Mouse (Mus musculus): ENCODE data around the gene Dnajc6. TPM values are rescaled to one million over a fixed set of nuclear protein-coding genes. Genes with fewer than 3 reads are reported as not detected.

Dnajc6 gene
- polyA plus RNA-seq, 1 experiment from 2014 or later = 1.2 TPM

DNA sequence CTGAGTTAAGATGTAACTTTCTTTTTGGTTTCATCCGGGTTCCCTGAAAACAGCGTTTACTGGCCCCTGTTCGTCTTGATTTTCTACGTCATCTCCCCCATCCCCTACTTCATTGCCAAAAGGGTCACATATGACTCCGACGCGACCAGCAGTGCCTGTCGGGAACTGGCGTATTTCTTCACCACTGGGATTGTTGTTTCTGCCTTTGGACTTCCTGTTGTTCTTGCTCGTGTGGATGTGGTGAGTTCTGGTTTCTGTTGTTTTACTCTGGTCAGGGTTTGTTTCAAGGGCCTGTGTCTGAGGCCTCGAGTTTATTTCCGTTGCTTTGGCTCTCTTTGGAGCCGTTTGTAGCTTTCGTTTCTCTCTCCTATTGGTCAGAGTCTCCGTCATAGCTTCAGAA lies 159.6 kb downstream of the Dnajc6 start:
- no peaks in the 10 kb centered on the region for H3K4me1 ChIP-seq
- no peak for DNase-seq (ENCODE audit: low spot score)
- H3K27ac ChIP-seq (replicated peaks) = no peak overlapping the region
- no peaks in the 10 kb centered on the region for H3K27me3 ChIP-seq (ENCODE audit: low read depth, poor library complexity, severe bottlenecking)
- no peak overlapping the region for H3K4me3 ChIP-seq
- WGBS = 91% methylated on average over 15 of the region's 15 CpGs
- H3K36me3 ChIP-seq = peaks cover 43% of the 10 kb centered on the region
- no peaks in the 10 kb centered on the region for H3K9me3 ChIP-seq (replicated peaks)

DNA sequence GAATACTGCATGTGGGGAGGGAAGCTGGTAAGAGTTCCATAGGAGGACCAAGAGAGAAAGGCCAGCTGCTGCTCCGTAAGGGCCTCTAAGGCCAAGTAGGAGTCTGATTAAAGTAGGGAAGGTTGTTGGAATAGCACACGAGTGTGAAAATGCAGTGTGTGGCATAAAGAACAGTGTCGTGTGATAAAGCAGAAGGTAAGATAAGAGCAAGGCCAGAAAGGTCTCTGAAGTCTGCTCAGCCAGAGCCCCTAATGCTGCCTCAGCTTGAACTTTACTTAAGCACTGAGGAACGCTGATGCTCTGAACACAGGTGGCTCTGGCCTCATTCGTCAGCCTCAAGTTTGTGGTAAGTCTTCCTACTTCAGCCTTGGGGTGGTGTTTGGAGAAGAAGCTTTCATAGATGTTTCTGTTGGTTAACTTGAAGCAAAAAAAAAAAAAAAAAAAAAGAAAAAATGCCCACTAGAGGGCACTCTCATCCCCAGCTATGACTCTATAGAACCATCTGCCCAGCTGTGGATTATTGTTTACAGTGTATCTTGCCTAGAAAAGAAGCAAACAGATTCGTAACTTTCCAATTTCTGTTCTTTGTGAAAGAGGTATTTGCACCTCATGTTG lies 160.6 kb downstream of the Dnajc6 start:
- no peak for DNase-seq (ENCODE audit: low spot score)
- Histone ChIP-seq H3K4me1 (no peaks in the 10 kb centered on the region), H3K36me3 (peaks cover 53% of the 10 kb centered on the region), H3K27me3 (ENCODE audit: low read depth, poor library complexity, severe bottlenecking) (no peaks in the 10 kb centered on the region), H3K4me3 (no peak overlapping the region), H3K27ac (replicated peaks) (no peak overlapping the region), H3K9me3 (replicated peaks) (no peaks in the 10 kb centered on the region)
- WGBS = 65% methylated on average over 6 of the region's 6 CpGs

DNA sequence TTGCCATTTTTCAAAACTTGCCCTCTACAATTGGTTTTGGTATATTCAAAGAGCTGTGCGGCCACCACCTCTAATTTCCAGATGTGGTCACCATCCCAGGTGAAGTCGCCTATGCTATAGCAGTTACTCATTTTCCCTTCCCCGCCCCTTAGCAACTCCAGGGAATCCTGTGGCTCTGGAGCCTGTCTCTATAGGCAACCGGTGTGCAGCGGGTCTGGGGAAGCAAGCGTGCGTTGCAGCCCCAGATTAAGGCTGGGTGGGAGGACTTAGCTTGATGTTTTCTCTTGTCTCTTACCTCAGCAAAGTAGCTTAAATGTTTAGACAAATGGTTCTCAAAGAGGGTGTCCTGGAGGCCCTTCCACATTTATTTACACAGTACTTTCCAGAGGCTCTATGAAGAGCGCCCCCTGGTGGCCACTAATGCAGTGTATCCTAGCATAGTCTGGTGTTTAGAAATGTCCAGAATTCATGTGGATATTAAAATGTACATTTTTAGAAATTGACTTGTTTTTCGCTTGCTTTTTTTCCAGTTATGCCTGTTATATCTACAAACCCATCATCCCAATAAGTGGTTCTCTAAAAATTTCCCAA lies 167.8 kb downstream of the Dnajc6 start:
- 62% methylated on average over 9 of the region's 9 CpGs for WGBS
- DNase-seq (ENCODE audit: low spot score) = peak; percentile 63
- Histone ChIP-seq H3K4me1 (no peaks in the 10 kb centered on the region), H3K4me3 (no peak overlapping the region), H3K27me3 (ENCODE audit: low read depth, poor library complexity, severe bottlenecking) (no peaks in the 10 kb centered on the region), H3K36me3 (peaks cover 45% of the 10 kb centered on the region), H3K9me3 (replicated peaks) (no peaks in the 10 kb centered on the region), H3K27ac (replicated peaks) (no peak overlapping the region)

DNA sequence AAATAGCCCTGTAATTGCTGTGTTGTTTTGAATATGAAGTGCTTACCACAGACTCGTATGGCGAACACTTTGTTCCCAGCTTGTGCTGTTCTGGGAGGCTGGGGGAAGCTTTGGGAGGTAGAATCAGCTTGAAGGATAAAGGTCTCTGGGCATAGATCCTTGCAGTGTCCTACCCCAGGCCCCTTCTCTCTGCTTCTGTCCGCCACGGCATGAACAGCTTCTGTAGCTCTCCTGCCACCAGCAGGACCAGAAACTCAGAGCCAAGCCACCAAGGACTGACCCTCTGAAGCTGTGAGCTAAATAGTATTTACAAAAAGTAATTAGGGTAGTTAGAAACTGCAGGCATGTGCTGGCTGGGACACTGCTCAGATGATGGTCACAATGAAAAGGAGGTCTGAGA lies 168.3 kb downstream of the Dnajc6 start:
- no peak overlapping the region for H3K4me3 ChIP-seq
- no peaks in the 10 kb centered on the region for H3K9me3 ChIP-seq (replicated peaks)
- no peak overlapping the region for H3K27ac ChIP-seq (replicated peaks)
- WGBS = 93% methylated on average over 4 of the region's 4 CpGs
- peaks cover 40% of the 10 kb centered on the region for H3K36me3 ChIP-seq
- H3K4me1 ChIP-seq = no peaks in the 10 kb centered on the region
- no peak for DNase-seq (ENCODE audit: low spot score)
- H3K27me3 ChIP-seq (ENCODE audit: low read depth, poor library complexity, severe bottlenecking) = no peaks in the 10 kb centered on the region

DNA sequence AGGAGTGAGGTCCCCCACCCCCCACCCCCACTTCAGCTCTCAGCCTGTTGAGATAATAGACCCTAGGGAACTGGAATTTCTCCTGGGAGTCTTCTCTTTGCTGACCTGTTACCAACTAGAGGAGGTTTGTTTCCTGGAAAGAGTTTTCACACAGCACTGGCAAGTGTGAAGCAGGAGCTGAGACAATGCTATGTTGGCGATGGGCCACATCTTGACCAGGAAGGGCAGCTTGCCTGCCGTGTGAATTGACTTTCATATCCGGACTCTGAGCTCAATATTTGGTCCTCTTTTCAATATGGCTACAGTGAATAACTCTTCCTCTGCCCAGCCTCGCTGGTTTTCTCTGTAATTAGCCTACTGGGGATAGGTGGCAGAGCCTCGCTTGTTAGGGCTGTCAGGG lies 172.7 kb downstream of the Dnajc6 start:
- H3K27ac ChIP-seq (replicated peaks) = no peak overlapping the region
- DNase-seq (ENCODE audit: low spot score) = no peak
- no peaks in the 10 kb centered on the region for H3K27me3 ChIP-seq (ENCODE audit: low read depth, poor library complexity, severe bottlenecking)
- H3K4me3 ChIP-seq = no peak overlapping the region
- no peaks in the 10 kb centered on the region for H3K36me3 ChIP-seq
- no peaks in the 10 kb centered on the region for H3K9me3 ChIP-seq (replicated peaks)
- WGBS = 84% methylated on average over 5 of the region's 5 CpGs
- no peaks in the 10 kb centered on the region for H3K4me1 ChIP-seq

DNA sequence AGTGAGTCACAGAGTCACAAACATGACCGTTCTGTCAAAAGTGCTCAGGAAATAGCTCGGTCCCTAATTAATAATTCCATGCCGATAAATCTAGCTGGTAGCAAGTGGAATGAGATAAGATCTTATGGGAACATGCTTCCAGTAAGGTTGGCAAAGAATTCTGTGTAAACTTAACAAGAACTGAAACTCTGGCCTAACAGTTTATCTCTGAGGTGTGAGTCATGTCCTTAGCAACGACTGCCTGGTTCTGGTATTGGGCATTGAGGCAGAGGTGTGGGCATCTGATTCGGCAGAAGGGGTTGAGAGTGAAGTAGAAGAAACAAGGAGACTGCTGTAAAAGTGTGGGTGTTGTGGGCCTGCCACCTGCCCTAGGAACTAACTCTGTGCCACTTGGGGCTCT lies 173.4 kb downstream of the Dnajc6 start:
- H3K27ac ChIP-seq (replicated peaks) = no peak overlapping the region
- H3K9me3 ChIP-seq (replicated peaks) = no peaks in the 10 kb centered on the region
- no peak for DNase-seq (ENCODE audit: low spot score)
- no peak overlapping the region for H3K4me3 ChIP-seq
- H3K36me3 ChIP-seq = no peaks in the 10 kb centered on the region
- H3K27me3 ChIP-seq (ENCODE audit: low read depth, poor library complexity, severe bottlenecking) = no peaks in the 10 kb centered on the region
- H3K4me1 ChIP-seq = no peaks in the 10 kb centered on the region
- 90% methylated on average over 5 of the region's 5 CpGs for WGBS

DNA sequence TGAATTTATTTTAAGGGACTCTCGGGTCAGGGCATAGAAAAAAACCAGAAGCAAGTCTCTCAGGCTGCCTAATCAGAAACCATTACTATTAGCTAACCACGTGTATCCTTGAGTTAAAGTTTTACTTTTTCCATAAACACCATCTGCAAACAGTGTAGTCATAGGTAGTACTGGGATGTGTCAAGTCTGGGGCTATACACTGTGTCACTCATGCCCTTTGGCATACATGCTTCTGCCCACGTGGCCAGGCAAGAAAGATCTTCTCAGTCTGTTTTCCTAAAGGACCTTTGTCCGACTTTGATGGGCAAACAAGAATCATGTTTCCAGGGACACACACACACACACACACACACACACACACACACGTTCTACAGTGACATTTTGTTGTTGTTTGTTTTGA lies 178.3 kb downstream of the Dnajc6 start:
- 75% methylated on average over 5 of the region's 5 CpGs for WGBS
- H3K36me3 ChIP-seq = no peaks in the 10 kb centered on the region
- H3K27ac ChIP-seq (replicated peaks) = no peak overlapping the region
- DNase-seq (ENCODE audit: low spot score) = no peak
- H3K9me3 ChIP-seq (replicated peaks) = no peaks in the 10 kb centered on the region
- no peak overlapping the region for H3K4me3 ChIP-seq
- H3K27me3 ChIP-seq (ENCODE audit: low read depth, poor library complexity, severe bottlenecking) = no peaks in the 10 kb centered on the region
- no peaks in the 10 kb centered on the region for H3K4me1 ChIP-seq

DNA sequence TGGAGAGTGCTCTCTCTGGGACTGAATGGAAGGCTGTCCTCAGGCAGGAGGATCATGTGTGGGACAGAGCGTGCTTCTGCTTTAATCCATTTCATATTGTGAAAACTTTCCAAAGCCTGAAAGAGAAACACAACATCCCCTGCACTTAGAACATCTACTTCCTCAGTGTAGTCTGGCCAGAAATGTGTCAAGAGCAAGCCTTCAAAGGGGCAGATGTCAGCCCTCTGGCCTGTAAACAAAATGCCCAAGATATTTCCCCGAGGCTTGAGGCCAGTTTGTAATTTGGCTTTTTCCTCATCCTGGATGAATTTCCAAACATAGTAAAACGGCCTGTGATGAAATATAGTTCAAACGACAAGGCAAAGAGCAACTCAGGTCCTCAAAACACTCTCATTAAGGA lies 179.3 kb downstream of the Dnajc6 start:
- WGBS = 85% methylated on average over 4 of the region's 4 CpGs
- no peaks in the 10 kb centered on the region for H3K27me3 ChIP-seq (ENCODE audit: low read depth, poor library complexity, severe bottlenecking)
- H3K27ac ChIP-seq (replicated peaks) = no peak overlapping the region
- H3K4me3 ChIP-seq = no peak overlapping the region
- no peaks in the 10 kb centered on the region for H3K36me3 ChIP-seq
- no peak for DNase-seq (ENCODE audit: low spot score)
- no peaks in the 10 kb centered on the region for H3K4me1 ChIP-seq
- no peaks in the 10 kb centered on the region for H3K9me3 ChIP-seq (replicated peaks)

DNA sequence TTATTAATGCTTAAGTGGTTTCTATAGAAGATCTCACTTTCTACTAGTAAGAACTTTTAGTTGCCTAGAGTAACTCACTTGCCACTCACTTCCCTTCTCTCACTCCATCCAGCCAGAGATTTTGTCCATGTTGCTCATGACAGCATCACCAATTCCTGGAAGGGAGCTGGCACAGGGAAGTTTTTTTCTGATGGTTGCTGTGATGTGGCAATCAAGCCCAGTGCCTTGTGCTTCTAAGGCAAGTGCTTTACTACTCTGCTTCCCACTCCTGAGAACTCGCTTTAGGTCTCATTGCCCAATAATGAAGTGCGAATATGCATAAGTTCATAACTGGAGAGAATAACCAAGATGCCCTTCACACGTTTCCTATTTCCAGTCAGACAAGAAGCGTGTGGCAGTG lies 186.2 kb downstream of the Dnajc6 start:
- Histone ChIP-seq H3K4me1 (no peaks in the 10 kb centered on the region), H3K36me3 (no peaks in the 10 kb centered on the region), H3K9me3 (replicated peaks) (no peaks in the 10 kb centered on the region), H3K27ac (replicated peaks) (no peak overlapping the region), H3K27me3 (ENCODE audit: low read depth, poor library complexity, severe bottlenecking) (no peaks in the 10 kb centered on the region), H3K4me3 (no peak overlapping the region)
- no peak for DNase-seq (ENCODE audit: low spot score)
- 91% methylated on average over 4 of the region's 4 CpGs for WGBS

DNA sequence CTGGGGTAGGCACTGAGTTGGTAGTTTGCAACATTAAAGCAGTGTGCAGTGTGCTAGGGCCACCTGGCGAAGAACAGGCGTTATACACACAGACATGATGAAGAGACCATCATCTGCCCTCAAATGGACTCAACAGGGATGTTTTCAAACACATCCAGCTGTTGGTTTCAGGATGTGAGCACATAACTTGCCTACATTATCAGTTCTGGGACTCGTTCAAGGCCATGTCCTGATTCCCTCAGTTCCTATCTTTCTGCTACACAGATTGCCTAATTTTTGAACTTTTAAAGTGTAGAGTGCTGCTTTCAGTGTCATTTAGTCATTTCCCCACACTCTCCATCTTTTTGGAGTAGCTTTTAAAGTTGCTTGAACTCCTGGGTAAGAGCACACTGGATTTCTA lies 186.6 kb downstream of the Dnajc6 start:
- WGBS = 81% methylated on average over 3 of the region's 3 CpGs
- Histone ChIP-seq H3K36me3 (no peaks in the 10 kb centered on the region), H3K4me3 (no peak overlapping the region), H3K27ac (replicated peaks) (no peak overlapping the region), H3K9me3 (replicated peaks) (no peaks in the 10 kb centered on the region), H3K4me1 (no peaks in the 10 kb centered on the region), H3K27me3 (ENCODE audit: low read depth, poor library complexity, severe bottlenecking) (no peaks in the 10 kb centered on the region)
- no peak for DNase-seq (ENCODE audit: low spot score)

DNA sequence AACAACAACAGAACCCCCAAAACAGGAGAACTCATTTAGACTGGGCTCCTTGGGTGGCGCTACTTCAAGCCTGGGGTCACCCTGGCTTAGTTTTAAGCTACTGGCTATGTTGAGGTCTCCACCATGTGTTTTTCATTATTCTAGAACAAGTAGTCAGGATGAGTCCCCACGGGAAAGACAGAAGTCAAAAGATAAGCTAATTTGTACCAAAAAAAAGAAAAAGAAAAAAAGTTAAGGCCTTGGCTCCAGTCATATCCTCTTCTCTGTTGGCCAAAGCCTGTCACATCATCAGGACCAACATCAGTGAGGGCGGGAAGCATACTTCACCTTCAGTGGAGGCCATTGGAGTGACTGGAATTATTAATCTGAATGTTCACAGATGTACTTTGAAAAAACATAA lies 188.4 kb downstream of the Dnajc6 start:
- WGBS = 81% methylated on average over 3 of the region's 3 CpGs
- no peak overlapping the region for H3K27ac ChIP-seq (replicated peaks)
- no peaks in the 10 kb centered on the region for H3K9me3 ChIP-seq (replicated peaks)
- H3K36me3 ChIP-seq = no peaks in the 10 kb centered on the region
- no peaks in the 10 kb centered on the region for H3K27me3 ChIP-seq (ENCODE audit: low read depth, poor library complexity, severe bottlenecking)
- no peaks in the 10 kb centered on the region for H3K4me1 ChIP-seq
- H3K4me3 ChIP-seq = no peak overlapping the region
- no peak for DNase-seq (ENCODE audit: low spot score)

DNA sequence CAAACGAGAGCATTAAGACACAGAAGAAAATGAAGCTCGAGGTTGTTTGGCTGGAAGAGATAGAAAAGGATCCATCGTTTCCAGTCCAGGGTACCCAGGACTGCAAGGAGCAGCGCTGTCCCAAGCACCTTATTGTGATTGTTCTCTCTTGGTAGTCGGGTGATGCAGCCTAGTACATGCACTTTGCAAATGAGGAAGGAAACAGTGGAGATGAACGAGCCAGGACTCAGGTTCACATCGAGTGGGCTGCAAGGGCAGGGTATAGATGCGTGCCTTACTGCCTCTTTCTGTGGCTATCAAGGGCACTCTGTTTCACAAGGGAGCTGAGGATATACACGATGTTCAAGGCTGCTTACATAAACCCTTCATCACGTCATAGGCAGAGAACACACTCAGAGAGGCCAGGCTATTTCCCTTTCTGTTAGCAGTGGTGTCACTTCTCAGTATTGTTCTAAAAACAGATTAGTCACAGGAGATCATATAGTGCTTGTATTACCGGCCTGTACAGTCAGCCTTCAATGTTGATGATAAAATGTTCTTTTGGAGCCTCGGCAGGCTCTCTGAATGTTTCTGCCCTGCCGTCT lies 189.9 kb downstream of the Dnajc6 start:
- no peak for DNase-seq (ENCODE audit: low spot score)
- Histone ChIP-seq H3K9me3 (replicated peaks) (no peaks in the 10 kb centered on the region), H3K36me3 (no peaks in the 10 kb centered on the region), H3K4me3 (no peak overlapping the region), H3K27me3 (ENCODE audit: low read depth, poor library complexity, severe bottlenecking) (no peaks in the 10 kb centered on the region), H3K27ac (replicated peaks) (no peak overlapping the region), H3K4me1 (no peaks in the 10 kb centered on the region)
- 85% methylated on average over 13 of the region's 13 CpGs for WGBS

DNA sequence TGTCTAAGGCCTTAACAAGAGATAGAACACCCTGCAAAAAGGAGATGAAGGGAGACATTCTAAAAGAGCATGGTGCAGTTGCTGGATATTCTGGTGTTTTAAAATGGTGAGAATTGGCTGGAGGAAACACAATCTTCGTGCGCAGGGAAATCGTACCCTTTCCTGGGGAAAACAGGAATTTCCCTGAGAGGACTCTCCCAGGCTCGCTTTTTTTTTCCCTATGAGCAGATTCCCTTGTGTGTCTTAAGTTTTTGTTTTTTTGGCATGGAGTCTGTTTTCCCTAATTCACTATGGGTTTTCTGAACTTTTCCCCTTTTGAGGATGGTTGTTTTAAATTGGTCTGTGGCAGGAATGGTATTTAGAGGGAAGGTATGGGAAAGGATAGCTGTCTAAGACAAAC lies 192.8 kb downstream of the Dnajc6 start:
- no peak overlapping the region for H3K4me3 ChIP-seq
- no peak overlapping the region for H3K27ac ChIP-seq (replicated peaks)
- no peaks in the 10 kb centered on the region for H3K4me1 ChIP-seq
- no peaks in the 10 kb centered on the region for H3K27me3 ChIP-seq (ENCODE audit: low read depth, poor library complexity, severe bottlenecking)
- H3K9me3 ChIP-seq (replicated peaks) = no peaks in the 10 kb centered on the region
- H3K36me3 ChIP-seq = no peaks in the 10 kb centered on the region
- WGBS = 89% methylated on average over 4 of the region's 4 CpGs
- no peak for DNase-seq (ENCODE audit: low spot score)
